Mouse (Mus musculus) liver, embryonic 14.5 days (tissue): ENCODE data around the gene Fam240a.

Source experiments
- CTCF ChIP-seq: IDR thresholded peaks from 2 replicates; pipeline ENCODE4 v1.5.1; 2016; ENCODE audit warnings: antibody characterized with exemption, low read depth, control low read depth
- EP300 ChIP-seq: IDR thresholded peaks from 2 replicates; pipeline ENCODE4 v1.6.1; 2016; ENCODE audit warnings: antibody characterized with exemption, low read depth

- no peak for TF ChIP-seq CTCF
- no peak for TF ChIP-seq EP300
Measured at GRCm38 (mm10) chr9:110873681-110874659, 42.7 kb downstream of the Fam240a start.
